Mouse (Mus musculus): Measurements from ENCODE around the gene Fbxw4. TPM values are rescaled to one million over a fixed set of nuclear protein-coding genes. Genes with fewer than 3 reads are reported as not detected.
A peak's percentile ranks its signal among the peaks of the same experiment; 100 is the strongest.

The Fbxw4 gene
- polyA plus RNA-seq, 1 experiment = 47.7 TPM

GRCm38 (mm10) chr19:45575632-45576001, 84.5 kb downstream of the Fbxw4 start:
- no peak for DNase-seq (ENCODE audit: low read depth)

GRCm38 (mm10) chr19:45574941-45575631, 85.0 kb downstream of the Fbxw4 start:
- TF ChIP-seq POLR2A (IDR thresholded peaks at IDR 0.05; ENCODE audit: borderline replicate concordance, extremely low read depth, insufficient read depth, insufficient read length, poor library complexity, severe bottlenecking) = no peak

More at GRCm38 (mm10) chr19:45575632-45576001, 84.5 kb downstream of the Fbxw4 start:
- TF ChIP-seq POLR2A (IDR thresholded peaks at IDR 0.05; ENCODE audit: borderline replicate concordance, extremely low read depth, insufficient read depth, insufficient read length, poor library complexity, severe bottlenecking) = no peak
- TF ChIP-seq CTCF (IDR thresholded peaks at IDR 0.05; ENCODE audit: borderline replicate concordance, extremely low read depth, insufficient read depth, insufficient read length) = no peak

GRCm38 (mm10) chr19:45574339-45574898, 85.7 kb downstream of the Fbxw4 start:
- no peak for DNase-seq (ENCODE audit: low read depth)
- TF ChIP-seq POLR2A (IDR thresholded peaks at IDR 0.05; ENCODE audit: borderline replicate concordance, extremely low read depth, insufficient read depth, insufficient read length, poor library complexity, severe bottlenecking) = no peak
- no peak for TF ChIP-seq CTCF (IDR thresholded peaks at IDR 0.05; ENCODE audit: borderline replicate concordance, extremely low read depth, insufficient read depth, insufficient read length)

More at GRCm38 (mm10) chr19:45574941-45575631, 85.0 kb downstream of the Fbxw4 start:
- DNase-seq (ENCODE audit: low read depth) = no peak

GRCm38 (mm10) chr19:45573861-45574267, 86.2 kb downstream of the Fbxw4 start:
- no peak for TF ChIP-seq POLR2A (IDR thresholded peaks at IDR 0.05; ENCODE audit: borderline replicate concordance, extremely low read depth, insufficient read depth, insufficient read length, poor library complexity, severe bottlenecking)
- peak; percentile 62 for TF ChIP-seq CTCF (IDR thresholded peaks at IDR 0.05; ENCODE audit: borderline replicate concordance, extremely low read depth, insufficient read depth, insufficient read length)
- DNase-seq (ENCODE audit: low read depth) = peak; percentile 75

GRCm38 (mm10) chr19:45573033-45573432, 87.1 kb downstream of the Fbxw4 start:
- DNase-seq (ENCODE audit: low read depth) = no peak
- TF ChIP-seq CTCF (IDR thresholded peaks at IDR 0.05; ENCODE audit: borderline replicate concordance, extremely low read depth, insufficient read depth, insufficient read length) (no peak), POLR2A (IDR thresholded peaks at IDR 0.05; ENCODE audit: borderline replicate concordance, extremely low read depth, insufficient read depth, insufficient read length, poor library complexity, severe bottlenecking) (no peak)

- TF ChIP-seq CTCF (IDR thresholded peaks at IDR 0.05; ENCODE audit: borderline replicate concordance, extremely low read depth, insufficient read depth, insufficient read length) = no peak
- no peak for TF ChIP-seq POLR2A (IDR thresholded peaks at IDR 0.05; ENCODE audit: borderline replicate concordance, extremely low read depth, insufficient read depth, insufficient read length, poor library complexity, severe bottlenecking)
- DNase-seq (ENCODE audit: low read depth) = no peak
Measured at GRCm38 (mm10) chr19:45567367-45567766, 92.7 kb downstream of the Fbxw4 start.

- TF ChIP-seq POLR2A (IDR thresholded peaks at IDR 0.05; ENCODE audit: borderline replicate concordance, extremely low read depth, insufficient read depth, insufficient read length, poor library complexity, severe bottlenecking) (no peak), CTCF (IDR thresholded peaks at IDR 0.05; ENCODE audit: borderline replicate concordance, extremely low read depth, insufficient read depth, insufficient read length) (no peak)
- DNase-seq (ENCODE audit: low read depth) = no peak
Measured at GRCm38 (mm10) chr19:45565925-45566715, 94.0 kb downstream of the Fbxw4 start.

GRCm38 (mm10) chr19:45560153-45560890, 99.8 kb downstream of the Fbxw4 start, which contains the start of the genes Poll and Gm17018:
Poll (minus strand) TSS chr19:45560531.
Gm17018 (plus strand) TSS chr19:45560615.
- TF ChIP-seq CTCF (IDR thresholded peaks at IDR 0.05; ENCODE audit: borderline replicate concordance, extremely low read depth, insufficient read depth, insufficient read length) (no peak), POLR2A (IDR thresholded peaks at IDR 0.05; ENCODE audit: borderline replicate concordance, extremely low read depth, insufficient read depth, insufficient read length, poor library complexity, severe bottlenecking) (peak; percentile 35; the same call in 1 of the 2 replicates)
- peak; percentile 92 for DNase-seq (ENCODE audit: low read depth)

GRCm38 (mm10) chr19:45554136-45554535, 106.0 kb downstream of the Fbxw4 start:
- TF ChIP-seq CTCF (IDR thresholded peaks at IDR 0.05; ENCODE audit: borderline replicate concordance, extremely low read depth, insufficient read depth, insufficient read length) = no peak
- TF ChIP-seq POLR2A (IDR thresholded peaks at IDR 0.05; ENCODE audit: borderline replicate concordance, extremely low read depth, insufficient read depth, insufficient read length, poor library complexity, severe bottlenecking) = no peak
- no peak for DNase-seq (ENCODE audit: low read depth)

- no peak for DNase-seq (ENCODE audit: low read depth)
- TF ChIP-seq CTCF (IDR thresholded peaks at IDR 0.05; ENCODE audit: borderline replicate concordance, extremely low read depth, insufficient read depth, insufficient read length) (no peak), POLR2A (IDR thresholded peaks at IDR 0.05; ENCODE audit: borderline replicate concordance, extremely low read depth, insufficient read depth, insufficient read length, poor library complexity, severe bottlenecking) (no peak)
Measured at GRCm38 (mm10) chr19:45552187-45552586, 107.9 kb downstream of the Fbxw4 start.

- DNase-seq (ENCODE audit: low read depth) = no peak
- no peak for TF ChIP-seq POLR2A (IDR thresholded peaks at IDR 0.05; ENCODE audit: borderline replicate concordance, extremely low read depth, insufficient read depth, insufficient read length, poor library complexity, severe bottlenecking)
- TF ChIP-seq CTCF (IDR thresholded peaks at IDR 0.05; ENCODE audit: borderline replicate concordance, extremely low read depth, insufficient read depth, insufficient read length) = no peak
Measured at GRCm38 (mm10) chr19:45549948-45550347, 110.2 kb downstream of the Fbxw4 start.
